Mouse (Mus musculus) midbrain, embryonic 14.5 days (tissue): ENCODE measurements at regions not wholly inside any gene's neighbourhood (a gene's known extent, or its start where the extent isn't known, plus 50 kb on each side); places are given as distances from the start of the nearest gene placed in this dataset.

Experiments
- ATAC-seq: fragments of 200-750 bp; cut with Nextera tagmentation; 2 replicates; pipeline ENCODE4 v1.8.0; 2017; ENCODE audit warnings: moderate number of reproducible peaks, moderate library complexity; ENCODE audit not compliant: low FRiP score, low TSS enrichment
- DNase-seq: peaks from one replicate; pipeline ENCODE4 v3.0.0-alpha.2; 2015
- H3K27ac ChIP-seq: fragments of 300-500 bp; sonication (generic); replicated peaks from 2 replicates; pipeline ENCODE4 v1.5.1; 2014; ENCODE audit warnings: mild to moderate bottlenecking, low read depth, low read length, moderate library complexity
- H3K27me3 ChIP-seq: fragments of 300-500 bp; sonication (generic); 2 replicates; pipeline ENCODE4 v1.6.1; 2014; ENCODE audit warnings: low read length, control low read depth, mixed read lengths; ENCODE audit not compliant: control insufficient read depth, insufficient read depth
- H3K36me3 ChIP-seq: fragments of 300-500 bp; sonication (generic); 2 replicates; pipeline ENCODE4 v1.6.1; 2014; ENCODE audit warnings: low read length, control low read depth; ENCODE audit not compliant: control insufficient read depth, insufficient read depth
- H3K4me1 ChIP-seq: fragments of 300-500 bp; sonication (generic); 2 replicates; pipeline ENCODE4 v1.6.1; 2014; ENCODE audit warnings: mild to moderate bottlenecking, antibody characterized with exemption, low read length, control low read depth; ENCODE audit not compliant: control insufficient read depth, insufficient read depth
- H3K4me2 ChIP-seq: fragments of 300-500 bp; sonication (generic); 2 replicates; pipeline ENCODE4 v1.6.1; 2014; ENCODE audit warnings: mild to moderate bottlenecking, low read length, moderate library complexity
- H3K4me3 ChIP-seq: fragments of 300-500 bp; sonication (generic); replicated peaks from 2 replicates; pipeline ENCODE4 v1.5.1; 2014; ENCODE audit warnings: low read depth, low read length
- H3K9ac ChIP-seq: fragments of 300-500 bp; sonication (generic); replicated peaks from 2 replicates; pipeline ENCODE4 v1.6.1; 2014; ENCODE audit warnings: mild to moderate bottlenecking, low read length, moderate library complexity
- H3K9me3 ChIP-seq: fragments of 300-500 bp; sonication (generic); 2 replicates; pipeline ENCODE4 v1.6.1; 2016; ENCODE audit warnings: low read length, control low read depth, mixed read lengths; ENCODE audit not compliant: control insufficient read depth
- WGBS: fragments of 180-500 bp; shearing (Covaris S2); extraction: QIAGEN DNeasy Blood & Tissue Kit; methylation state at CpG from one replicate; pipeline ENCODE4 v1.1.7; 2014; 5-methylcytosine and 5-hydroxymethylcytosine counted together

- Histone ChIP-seq H3K27ac (no peak overlapping the region), H3K4me1 (no peaks in the 10 kb centered on the region), H3K9me3 (no peaks in the 10 kb centered on the region), H3K4me3 (no peak overlapping the region), H3K4me2 (no peak overlapping the region), H3K9ac (no peak overlapping the region), H3K27me3 (no peaks in the 10 kb centered on the region), H3K36me3 (no peaks in the 10 kb centered on the region)
- 92% methylated on average over 5 of the region's 5 CpGs for WGBS
- DNase-seq (no peak), ATAC-seq (no peak)
Measured at GRCm38 (mm10) chr5:68572816-68573215, 541.2 kb downstream of the Grxcr1 start.

- Histone ChIP-seq H3K27me3 (no peaks in the 10 kb centered on the region), H3K9ac (no peak overlapping the region)
- no peak for ATAC-seq
Measured at GRCm38 (mm10) chr5:68575827-68576226, 544.2 kb downstream of the Grxcr1 start.

GRCm38 (mm10) chr5:68578496-68578895 is 546.9 kb downstream of the Grxcr1 start:
- ATAC-seq (no peak), DNase-seq (no peak)
- H3K27ac ChIP-seq = no peak overlapping the region
- H3K27me3 ChIP-seq = no peaks in the 10 kb centered on the region
- WGBS = 94% methylated on average over 1 of the region's 1 CpGs
- H3K9ac ChIP-seq = no peak overlapping the region
- no peak overlapping the region for H3K4me3 ChIP-seq
- no peak overlapping the region for H3K4me2 ChIP-seq
- no peaks in the 10 kb centered on the region for H3K9me3 ChIP-seq
- no peaks in the 10 kb centered on the region for H3K4me1 ChIP-seq
- H3K36me3 ChIP-seq = no peaks in the 10 kb centered on the region

More at GRCm38 (mm10) chr5:68575827-68576226, 544.2 kb downstream of the Grxcr1 start:
- Histone ChIP-seq H3K27ac (no peak overlapping the region), H3K9me3 (no peaks in the 10 kb centered on the region), H3K36me3 (no peaks in the 10 kb centered on the region), H3K4me1 (no peaks in the 10 kb centered on the region), H3K4me3 (no peak overlapping the region), H3K4me2 (no peak overlapping the region)
- DNase-seq = no peak

- no peaks in the 10 kb centered on the region for H3K36me3 ChIP-seq
- DNase-seq (no peak), ATAC-seq (no peak)
- no peak overlapping the region for H3K4me3 ChIP-seq
- H3K27me3 ChIP-seq = no peaks in the 10 kb centered on the region
- H3K27ac ChIP-seq = no peak overlapping the region
- H3K4me1 ChIP-seq = no peaks in the 10 kb centered on the region
- no peak overlapping the region for H3K4me2 ChIP-seq
- WGBS = 82% methylated on average over 3 of the region's 3 CpGs
- no peak overlapping the region for H3K9ac ChIP-seq
- no peaks in the 10 kb centered on the region for H3K9me3 ChIP-seq
Measured at GRCm38 (mm10) chr5:68592423-68592822, 560.8 kb downstream of the Grxcr1 start.

- Histone ChIP-seq H3K9me3 (no peaks in the 10 kb centered on the region), H3K27me3 (no peaks in the 10 kb centered on the region), H3K4me2 (no peak overlapping the region), H3K36me3 (no peaks in the 10 kb centered on the region), H3K4me1 (no peaks in the 10 kb centered on the region), H3K27ac (no peak overlapping the region), H3K9ac (no peak overlapping the region), H3K4me3 (no peak overlapping the region)
- DNase-seq (peak; percentile 18), ATAC-seq (no peak)
Measured at GRCm38 (mm10) chr5:68618451-68618850, 586.8 kb downstream of the Grxcr1 start.

- H3K4me1 ChIP-seq = no peaks in the 10 kb centered on the region
- no peaks in the 10 kb centered on the region for H3K9me3 ChIP-seq
- WGBS = 88% methylated on average over 3 of the region's 3 CpGs
- no peak for ATAC-seq
- no peak overlapping the region for H3K4me3 ChIP-seq
- H3K36me3 ChIP-seq = no peaks in the 10 kb centered on the region
- no peak for DNase-seq
- no peak overlapping the region for H3K27ac ChIP-seq
- no peaks in the 10 kb centered on the region for H3K27me3 ChIP-seq
- H3K9ac ChIP-seq = no peak overlapping the region
- no peak overlapping the region for H3K4me2 ChIP-seq
Measured at GRCm38 (mm10) chr5:68635400-68635799, 603.8 kb downstream of the Grxcr1 start.

- no peaks in the 10 kb centered on the region for H3K27me3 ChIP-seq
- 87% methylated on average over 3 of the region's 3 CpGs for WGBS
- H3K4me2 ChIP-seq = no peak overlapping the region
- no peak for ATAC-seq
- H3K9me3 ChIP-seq = no peaks in the 10 kb centered on the region
- H3K4me3 ChIP-seq = no peak overlapping the region
- no peak for DNase-seq
- H3K9ac ChIP-seq = no peak overlapping the region
- no peaks in the 10 kb centered on the region for H3K4me1 ChIP-seq
- no peak overlapping the region for H3K27ac ChIP-seq
- H3K36me3 ChIP-seq = no peaks in the 10 kb centered on the region
Measured at GRCm38 (mm10) chr5:68672834-68673233, 641.2 kb downstream of the Grxcr1 start.

GRCm38 (mm10) chr5:68701342-68701741 is 640.1 kb downstream of the Kctd8 start:
- Histone ChIP-seq H3K9ac (no peak overlapping the region), H3K9me3 (no peaks in the 10 kb centered on the region), H3K27ac (no peak overlapping the region), H3K4me2 (no peak overlapping the region), H3K4me1 (0 out of 2 replicates have a peak, but pooled peaks cover 7% of the 10 kb centered on the region), H3K27me3 (no peaks in the 10 kb centered on the region), H3K4me3 (no peak overlapping the region), H3K36me3 (no peaks in the 10 kb centered on the region)
- DNase-seq (peak; percentile 35), ATAC-seq (no peak; the same call in 1 of the 2 replicates)
- 48% methylated on average over 3 of the region's 3 CpGs for WGBS

- DNase-seq (peak; percentile 74), ATAC-seq (peak; percentile 70; the same call in 1 of the 2 replicates)
- H3K27me3 ChIP-seq = no peaks in the 10 kb centered on the region
- H3K4me1 ChIP-seq = 0 out of 2 replicates have a peak, but pooled peaks cover 7% of the 10 kb centered on the region
- H3K9ac ChIP-seq = no peak overlapping the region
- no peaks in the 10 kb centered on the region for H3K9me3 ChIP-seq
- no peak overlapping the region; the same call in 1 of the 2 replicates for H3K27ac ChIP-seq
- H3K36me3 ChIP-seq = no peaks in the 10 kb centered on the region
- 44% methylated on average over 2 of the region's 2 CpGs for WGBS
- H3K4me3 ChIP-seq = no peak overlapping the region
- no peak overlapping the region for H3K4me2 ChIP-seq
Measured at GRCm38 (mm10) chr5:68705411-68706080, 635.9 kb downstream of the Kctd8 start.
